Mouse (Mus musculus): ENCODE results near the gene Gpd2. TPM values are rescaled to one million over a fixed set of nuclear protein-coding genes. Genes with fewer than 3 reads are reported as not detected.

Gpd2 gene
- total RNA-seq, 2 experiments from 2014 or later, result 155 to 233 TPM

GRCm38 (mm10) chr2:57254267-57254666 is 16.8 kb downstream of the Gpd2 start:
- intact Hi-C loops (cut with DNase I), result no loop called here

GRCm38 (mm10) chr2:57255153-57255670 is 17.8 kb downstream of the Gpd2 start:
- Histone ChIP-seq H3K27ac (peak overlapping the region; percentile 78), H3K4me3 (no peak overlapping the region)
- intact Hi-C loops (cut with DNase I), result no loop called here
- DNase-seq, result no peak
- no peak for TF ChIP-seq CTCF (IDR thresholded peaks at IDR 0.05)

More at GRCm38 (mm10) chr2:57254267-57254666, 16.8 kb downstream of the Gpd2 start:
- TF ChIP-seq CTCF (IDR thresholded peaks at IDR 0.05), result no peak
- no peak for DNase-seq
- Histone ChIP-seq H3K27ac (peak overlapping the region; percentile 78; the same call in 1 of the 2 replicates), H3K4me3 (no peak overlapping the region)

GRCm38 (mm10) chr2:57255836-57256235 is 18.4 kb downstream of the Gpd2 start:
- no peak for DNase-seq
- TF ChIP-seq CTCF (IDR thresholded peaks at IDR 0.05), result no peak
- H3K27ac ChIP-seq, result peak overlapping the region; percentile 78
- H3K4me3 ChIP-seq, result no peak overlapping the region
- intact Hi-C loops (cut with DNase I), result no loop called here

GRCm38 (mm10) chr2:57256459-57256858 is 19.0 kb downstream of the Gpd2 start:
- peak; percentile 72 for DNase-seq
- Histone ChIP-seq H3K27ac (peak overlapping the region; percentile 78), H3K4me3 (0 out of 2 replicates have a peak overlapping the region, but pooled peaks have one; percentile 9)
- no peak for TF ChIP-seq CTCF (IDR thresholded peaks at IDR 0.05)
- intact Hi-C loops (cut with DNase I), result no loop called here

- Histone ChIP-seq H3K4me3 (no peak overlapping the region), H3K27ac (no peak overlapping the region; the same call in 1 of the 2 replicates)
- intact Hi-C loops (cut with DNase I), result no loop called here
- TF ChIP-seq CTCF (IDR thresholded peaks at IDR 0.05), result no peak
- DNase-seq, result no peak
These were observed 24.0 kb downstream of the Gpd2 start for GRCm38 (mm10) chr2:57261286-57262077.

GRCm38 (mm10) chr2:57263431-57263830 is 26.0 kb downstream of the Gpd2 start:
- intact Hi-C loops (cut with DNase I), result no loop called here
- H3K4me3 ChIP-seq, result no peak overlapping the region
- DNase-seq, result no peak
- no peak for TF ChIP-seq CTCF (IDR thresholded peaks at IDR 0.05)
- peak overlapping the region; percentile 31 for H3K27ac ChIP-seq

GRCm38 (mm10) chr2:57264912-57265311 is 27.5 kb downstream of the Gpd2 start:
- Histone ChIP-seq H3K27ac (0 out of 2 replicates have a peak overlapping the region, but pooled peaks have one; percentile 10), H3K4me3 (no peak overlapping the region)
- no peak for TF ChIP-seq CTCF (IDR thresholded peaks at IDR 0.05)
- no peak for DNase-seq
- intact Hi-C loops (cut with DNase I), result no loop called here

- Histone ChIP-seq H3K4me3 (no peak overlapping the region), H3K27ac (peak overlapping the region; percentile 88)
- DNase-seq, result no peak
- TF ChIP-seq CTCF (IDR thresholded peaks at IDR 0.05), result no peak
- intact Hi-C loops (cut with DNase I), result no loop called here
These were observed 29.4 kb downstream of the Gpd2 start for GRCm38 (mm10) chr2:57266679-57267393.

GRCm38 (mm10) chr2:57267394-57267716 is 29.9 kb downstream of the Gpd2 start:
- no peak for TF ChIP-seq CTCF (IDR thresholded peaks at IDR 0.05)
- DNase-seq, result no peak
- Histone ChIP-seq H3K27ac (peak overlapping the region; percentile 88), H3K4me3 (no peak overlapping the region)
- intact Hi-C loops (cut with DNase I), result no loop called here

- intact Hi-C loops (cut with DNase I), result no loop called here
- no peak for TF ChIP-seq CTCF (IDR thresholded peaks at IDR 0.05)
These were observed 30.5 kb downstream of the Gpd2 start for GRCm38 (mm10) chr2:57267896-57268295.

GRCm38 (mm10) chr2:57268839-57269238 is 31.4 kb downstream of the Gpd2 start:
- TF ChIP-seq CTCF (IDR thresholded peaks at IDR 0.05), result no peak
- no peak for DNase-seq

More at GRCm38 (mm10) chr2:57267896-57268295, 30.5 kb downstream of the Gpd2 start:
- H3K27ac ChIP-seq, result peak overlapping the region; percentile 88
- no peak overlapping the region for H3K4me3 ChIP-seq
- DNase-seq, result no peak

GRCm38 (mm10) chr2:57269690-57270435 is 32.4 kb downstream of the Gpd2 start:
- peak overlapping the region; percentile 23 for H3K4me3 ChIP-seq
- TF ChIP-seq CTCF (IDR thresholded peaks at IDR 0.05), result no peak
- intact Hi-C loops (cut with DNase I), result no loop called here
- peak overlapping the region; percentile 88 for H3K27ac ChIP-seq
- DNase-seq, result peak; percentile 61

More at GRCm38 (mm10) chr2:57268839-57269238, 31.4 kb downstream of the Gpd2 start:
- intact Hi-C loops (cut with DNase I), result no loop called here
- Histone ChIP-seq H3K4me3 (0 out of 2 replicates have a peak overlapping the region, but pooled peaks have one; percentile 13), H3K27ac (peak overlapping the region; percentile 88)
